Mouse (Mus musculus) mesoderm, embryonic 11.5 days (tissue): ENCODE measurements around the gene Gm17268.

Source experiments
- DNase-seq: peaks from one replicate; pipeline ENCODE4 v3.0.0-alpha.2; 2012; ENCODE audit warnings: low read depth, low spot score

Gm17268 gene

GRCm38 (mm10) chr11:82032136-82032535 is 6.2 kb downstream of the Gm17268 start:
- DNase-seq = no peak

GRCm38 (mm10) chr11:82030171-82030570 is 8.2 kb downstream of the Gm17268 start:
- no peak for DNase-seq

GRCm38 (mm10) chr11:82023769-82024168 is 14.6 kb downstream of the Gm17268 start:
- no peak for DNase-seq

GRCm38 (mm10) chr11:82022504-82023056 is 15.8 kb downstream of the Gm17268 start:
- DNase-seq = no peak

GRCm38 (mm10) chr11:82021406-82021805 is 17.0 kb downstream of the Gm17268 start:
- no peak for DNase-seq

GRCm38 (mm10) chr11:82019793-82020192 is 18.6 kb downstream of the Gm17268 start:
- no peak for DNase-seq

GRCm38 (mm10) chr11:82019389-82019788 is 19.0 kb downstream of the Gm17268 start:
- DNase-seq = no peak

GRCm38 (mm10) chr11:82016181-82016780 is 22.1 kb downstream of the Gm17268 start:
- DNase-seq = no peak

GRCm38 (mm10) chr11:82015066-82015465 is 23.3 kb downstream of the Gm17268 start:
- no peak for DNase-seq

GRCm38 (mm10) chr11:82013756-82014155 is 24.6 kb downstream of the Gm17268 start:
- no peak for DNase-seq

- no peak for DNase-seq
Measured at GRCm38 (mm10) chr11:82011411-82012193, 26.8 kb downstream of the Gm17268 start.

GRCm38 (mm10) chr11:82010115-82010514 is 28.2 kb downstream of the Gm17268 start:
- no peak for DNase-seq

- DNase-seq = no peak
Measured at GRCm38 (mm10) chr11:82006796-82007423, 31.5 kb downstream of the Gm17268 start.

- DNase-seq = no peak
Measured at GRCm38 (mm10) chr11:82004810-82005209, 33.6 kb downstream of the Gm17268 start.

- no peak for DNase-seq
Measured at GRCm38 (mm10) chr11:82000581-82000980, 37.8 kb downstream of the Gm17268 start.

- DNase-seq = no peak
Measured at GRCm38 (mm10) chr11:81999469-81999868, 38.9 kb downstream of the Gm17268 start.

- DNase-seq = no peak
Measured at GRCm38 (mm10) chr11:81998646-81999045, 39.7 kb downstream of the Gm17268 start.

- no peak for DNase-seq
Measured at GRCm38 (mm10) chr11:81997085-81997484, 41.3 kb downstream of the Gm17268 start.

- DNase-seq = peak; percentile 80
Measured at GRCm38 (mm10) chr11:81996172-81996841, 42.1 kb downstream of the Gm17268 start.

- peak; percentile 82 for DNase-seq
Measured at GRCm38 (mm10) chr11:81983146-81983545, 55.2 kb downstream of the Gm17268 start.

- peak; percentile 63 for DNase-seq
Measured at GRCm38 (mm10) chr11:81982191-81982590, 56.2 kb downstream of the Gm17268 start.
